Mouse (Mus musculus): ENCODE data around the gene Cbln4. TPM values are rescaled to one million over a fixed set of nuclear protein-coding genes. Genes with fewer than 3 reads are reported as not detected.

Cbln4 gene
- total RNA-seq, 1 experiment, result not detected

GRCm38 (mm10) chr2:172040859-172041258 is 2.4 kb downstream of the Cbln4 start:
- DNase-seq (ENCODE audit: low read depth, low spot score), result no peak
- no peaks in the 10 kb centered on the region for H3K4me1 ChIP-seq (ENCODE audit: control insufficient read depth in 2 of 2, insufficient read depth in 2 of 2, low read length in 2 of 2, poor library complexity in 1 of 2)
- H3K27ac ChIP-seq (ENCODE audit: insufficient read depth, low read depth, low read length, poor library complexity, severe bottlenecking), result no peak overlapping the region
- H3K36me3 ChIP-seq (ENCODE audit: control insufficient read depth, insufficient read depth, low read length, poor library complexity, severe bottlenecking), result no peaks in the 10 kb centered on the region
- TF ChIP-seq CHD2 (IDR thresholded peaks at IDR 0.05; ENCODE audit: low read depth, low read length) (no peak), ZNF384 (IDR thresholded peaks at IDR 0.05; ENCODE audit: low read depth, low read length) (no peak), ZC3H11A (IDR thresholded peaks at IDR 0.05; ENCODE audit: borderline replicate concordance, low read depth, low read length) (no peak), HCFC1 (IDR thresholded peaks at IDR 0.05; ENCODE audit: borderline replicate concordance, insufficient read depth, low read length) (no peak), MAFK (IDR thresholded peaks at IDR 0.05; ENCODE audit: insufficient read depth, low read depth, low read length) (no peak)
- in situ Hi-C loops (cut with MboI; ENCODE audit: low sequenced_read_pairs in 2 of 2, unreplicated experiment in 2 of 2), result no loop called here
- H3K9me3 ChIP-seq (ENCODE audit: control insufficient read depth, insufficient read depth, low read depth, low read length), result no peaks in the 10 kb centered on the region; the same call in 1 of the 2 replicates
- no peak overlapping the region for H3K4me3 ChIP-seq (ENCODE audit: insufficient read depth in 1 of 2, low read depth in 1 of 2, low read length in 2 of 2, poor library complexity in 1 of 2, severe bottlenecking in 1 of 2)
- no peak overlapping the region for H3K9ac ChIP-seq (ENCODE audit: insufficient read depth, low read depth, low read length, poor library complexity, severe bottlenecking)

- Histone ChIP-seq H3K9ac (ENCODE audit: insufficient read depth, low read depth, low read length, poor library complexity, severe bottlenecking) (no peak overlapping the region), H3K36me3 (ENCODE audit: control insufficient read depth, insufficient read depth, low read length, poor library complexity, severe bottlenecking) (no peaks in the 10 kb centered on the region), H3K4me1 (ENCODE audit: control insufficient read depth in 2 of 2, insufficient read depth in 2 of 2, low read length in 2 of 2, poor library complexity in 1 of 2) (no peaks in the 10 kb centered on the region), H3K4me3 (ENCODE audit: insufficient read depth in 1 of 2, low read depth in 1 of 2, low read length in 2 of 2, poor library complexity in 1 of 2, severe bottlenecking in 1 of 2) (no peak overlapping the region), H3K27ac (ENCODE audit: insufficient read depth, low read depth, low read length, poor library complexity, severe bottlenecking) (no peak overlapping the region), H3K9me3 (ENCODE audit: control insufficient read depth, insufficient read depth, low read depth, low read length) (no peaks in the 10 kb centered on the region; the same call in 1 of the 2 replicates)
- no peak for TF ChIP-seq ZC3H11A (IDR thresholded peaks at IDR 0.05; ENCODE audit: borderline replicate concordance, low read depth, low read length)
- in situ Hi-C loops (cut with MboI; ENCODE audit: low sequenced_read_pairs in 2 of 2, unreplicated experiment in 2 of 2), result no loop called here
- DNase-seq (ENCODE audit: low read depth, low spot score), result no peak
These were observed 3.7 kb downstream of the Cbln4 start for GRCm38 (mm10) chr2:172039601-172040000.

- TF ChIP-seq CHD2 (IDR thresholded peaks at IDR 0.05; ENCODE audit: low read depth, low read length) (no peak), MAFK (IDR thresholded peaks at IDR 0.05; ENCODE audit: insufficient read depth, low read depth, low read length) (no peak), ZNF384 (IDR thresholded peaks at IDR 0.05; ENCODE audit: low read depth, low read length) (no peak), ZC3H11A (IDR thresholded peaks at IDR 0.05; ENCODE audit: borderline replicate concordance, low read depth, low read length) (no peak), HCFC1 (IDR thresholded peaks at IDR 0.05; ENCODE audit: borderline replicate concordance, insufficient read depth, low read length) (no peak)
- Histone ChIP-seq H3K27ac (ENCODE audit: insufficient read depth, low read depth, low read length, poor library complexity, severe bottlenecking) (no peak overlapping the region), H3K4me1 (ENCODE audit: control insufficient read depth in 2 of 2, insufficient read depth in 2 of 2, low read length in 2 of 2, poor library complexity in 1 of 2) (no peaks in the 10 kb centered on the region), H3K9me3 (ENCODE audit: control insufficient read depth, insufficient read depth, low read depth, low read length) (no peaks in the 10 kb centered on the region; the same call in 1 of the 2 replicates), H3K36me3 (ENCODE audit: control insufficient read depth, insufficient read depth, low read length, poor library complexity, severe bottlenecking) (no peaks in the 10 kb centered on the region), H3K9ac (ENCODE audit: insufficient read depth, low read depth, low read length, poor library complexity, severe bottlenecking) (no peak overlapping the region), H3K4me3 (ENCODE audit: insufficient read depth in 1 of 2, low read depth in 1 of 2, low read length in 2 of 2, poor library complexity in 1 of 2, severe bottlenecking in 1 of 2) (no peak overlapping the region)
- no peak for DNase-seq (ENCODE audit: low read depth, low spot score)
- in situ Hi-C loops (cut with MboI; ENCODE audit: low sequenced_read_pairs in 2 of 2, unreplicated experiment in 2 of 2), result no loop called here
These were observed 9.0 kb downstream of the Cbln4 start for GRCm38 (mm10) chr2:172034281-172034680.

GRCm38 (mm10) chr2:172025459-172026130 is 17.7 kb downstream of the Cbln4 start:
- no peak for TF ChIP-seq ZC3H11A (IDR thresholded peaks at IDR 0.05; ENCODE audit: borderline replicate concordance, low read depth, low read length)
- TF ChIP-seq MAFK (IDR thresholded peaks at IDR 0.05; ENCODE audit: insufficient read depth, low read depth, low read length), result no peak
- TF ChIP-seq HCFC1 (IDR thresholded peaks at IDR 0.05; ENCODE audit: borderline replicate concordance, insufficient read depth, low read length), result no peak
- TF ChIP-seq CHD2 (IDR thresholded peaks at IDR 0.05; ENCODE audit: low read depth, low read length), result no peak
- no peak overlapping the region for H3K4me3 ChIP-seq (ENCODE audit: insufficient read depth in 1 of 2, low read depth in 1 of 2, low read length in 2 of 2, poor library complexity in 1 of 2, severe bottlenecking in 1 of 2)
- no peak overlapping the region for H3K9ac ChIP-seq (ENCODE audit: insufficient read depth, low read depth, low read length, poor library complexity, severe bottlenecking)
- H3K36me3 ChIP-seq (ENCODE audit: control insufficient read depth, insufficient read depth, low read length, poor library complexity, severe bottlenecking), result no peaks in the 10 kb centered on the region
- DNase-seq (ENCODE audit: low read depth, low spot score), result no peak
- in situ Hi-C loops (cut with MboI; ENCODE audit: low sequenced_read_pairs in 2 of 2, unreplicated experiment in 2 of 2), result no loop called here
- H3K4me1 ChIP-seq (ENCODE audit: control insufficient read depth in 2 of 2, insufficient read depth in 2 of 2, low read length in 2 of 2, poor library complexity in 1 of 2), result peaks cover 0 to 2% of the 10 kb centered on the region in 2 experiments; a peak in 1 of 4 replicates
- no peaks in the 10 kb centered on the region for H3K9me3 ChIP-seq (ENCODE audit: control insufficient read depth, insufficient read depth, low read depth, low read length)
- no peak overlapping the region for H3K27ac ChIP-seq (ENCODE audit: insufficient read depth, low read depth, low read length, poor library complexity, severe bottlenecking)

- TF ChIP-seq MAFK (IDR thresholded peaks at IDR 0.05; ENCODE audit: insufficient read depth, low read depth, low read length) (no peak), ZC3H11A (IDR thresholded peaks at IDR 0.05; ENCODE audit: borderline replicate concordance, low read depth, low read length) (no peak), ZNF384 (IDR thresholded peaks at IDR 0.05; ENCODE audit: low read depth, low read length) (no peak), CHD2 (IDR thresholded peaks at IDR 0.05; ENCODE audit: low read depth, low read length) (no peak), HCFC1 (IDR thresholded peaks at IDR 0.05; ENCODE audit: borderline replicate concordance, insufficient read depth, low read length) (no peak)
- H3K4me1 ChIP-seq (ENCODE audit: control insufficient read depth in 2 of 2, insufficient read depth in 2 of 2, low read length in 2 of 2, poor library complexity in 1 of 2), result no peaks in the 10 kb centered on the region
- H3K9me3 ChIP-seq (ENCODE audit: control insufficient read depth, insufficient read depth, low read depth, low read length), result no peaks in the 10 kb centered on the region
- in situ Hi-C loops (cut with MboI; ENCODE audit: low sequenced_read_pairs in 2 of 2, unreplicated experiment in 2 of 2), result no loop called here
- no peak overlapping the region for H3K27ac ChIP-seq (ENCODE audit: insufficient read depth, low read depth, low read length, poor library complexity, severe bottlenecking)
- H3K4me3 ChIP-seq (ENCODE audit: insufficient read depth in 1 of 2, low read depth in 1 of 2, low read length in 2 of 2, poor library complexity in 1 of 2, severe bottlenecking in 1 of 2), result peak overlapping the region; percentile 0 to 51; a peak in 2 of 4 replicates
- H3K9ac ChIP-seq (ENCODE audit: insufficient read depth, low read depth, low read length, poor library complexity, severe bottlenecking), result no peak overlapping the region
- H3K36me3 ChIP-seq (ENCODE audit: control insufficient read depth, insufficient read depth, low read length, poor library complexity, severe bottlenecking), result no peaks in the 10 kb centered on the region
- DNase-seq (ENCODE audit: low read depth, low spot score), result no peak
These were observed 36.5 kb downstream of the Cbln4 start for GRCm38 (mm10) chr2:172006726-172007125.
